Mouse (Mus musculus): ENCODE results near the gene Eml3. TPM values are rescaled to one million over a fixed set of nuclear protein-coding genes. Genes with fewer than 3 reads are reported as not detected.

Eml3 gene
- polyA plus RNA-seq, 1 experiment from 2014 or later = 18.2 TPM

- peak overlapping the region; percentile 96 for H3K9ac ChIP-seq (ENCODE audit: low read depth, low read length)
- peak overlapping the region; percentile 92 for H3K4me3 ChIP-seq (ENCODE audit: low read depth, low read length)
- H3K36me3 ChIP-seq (ENCODE audit: control insufficient read depth, insufficient read depth, low read length) = no peaks in the 10 kb centered on the region
- no peaks in the 10 kb centered on the region for H3K9me3 ChIP-seq (ENCODE audit: control insufficient read depth, low read length)
- H3K4me1 ChIP-seq (ENCODE audit: control insufficient read depth, insufficient read depth, low read length) = peaks cover 56% of the 10 kb centered on the region
- H3K27me3 ChIP-seq (replicated peaks; ENCODE audit: control insufficient read depth, insufficient read depth, low read length) = no peaks in the 10 kb centered on the region
- H3K4me2 ChIP-seq (ENCODE audit: low read depth, low read length) = peak overlapping the region; percentile 81
- ATAC-seq (ENCODE audit: low read depth) (peak; percentile 73), DNase-seq (ENCODE audit: low spot score) (no peak)
- peak overlapping the region; percentile 99 for H3K27ac ChIP-seq (replicated peaks; ENCODE audit: low read depth, low read length)
- 7% methylated on average over 14 of the region's 15 CpGs for WGBS
Observed at GRCm38 (mm10) chr19:8990432-8991102, 61.2 kb downstream of the Eml3 start.

Small RNA genes within 50 kb of the gene (microRNA-seq; reads per million reads assigned to microRNA genes)
- gene Mir5136 (ENCODE audit: borderline number of aligned reads) = not detected

Other genes starting within 250 kb of the Eml3 start
- 100 and 107 TPM in 2 replicates for gene Slc3a2, start 206.2 kb upstream of the Eml3 start, polyA plus RNA-seq (2014; fragmentation: Nextera tagmentation; extraction: Ambion mirVana)
- gene Wdr74, start 193.7 kb upstream of the Eml3 start, polyA plus RNA-seq (2014; fragmentation: Nextera tagmentation; extraction: Ambion mirVana) = 76.6 and 80.1 TPM in 2 replicates
- gene 1700092M07Rik, start 188.8 kb upstream of the Eml3 start, polyA plus RNA-seq (2014; fragmentation: Nextera tagmentation; extraction: Ambion mirVana) = 0.85 and 1.9 TPM in 2 replicates
- gene Stx5a, start 188.1 kb upstream of the Eml3 start, polyA plus RNA-seq (2014; fragmentation: Nextera tagmentation; extraction: Ambion mirVana) = 140 and 142 TPM in 2 replicates
- gene Nxf1, start 172.5 kb upstream of the Eml3 start, polyA plus RNA-seq (2014; fragmentation: Nextera tagmentation; extraction: Ambion mirVana) = 152 and 171 TPM in 2 replicates
- gene Tmem223, start 158.6 kb upstream of the Eml3 start, polyA plus RNA-seq (2014; fragmentation: Nextera tagmentation; extraction: Ambion mirVana) = 173 and 194 TPM in 2 replicates
- gene Tmem179b, start 155.1 kb upstream of the Eml3 start, polyA plus RNA-seq (2014; fragmentation: Nextera tagmentation; extraction: Ambion mirVana) = 74.9 and 90.3 TPM in 2 replicates
- gene Taf6l, start 143.1 kb upstream of the Eml3 start, polyA plus RNA-seq (2014; fragmentation: Nextera tagmentation; extraction: Ambion mirVana) = 16.5 and 18.1 TPM in 2 replicates
- gene Polr2g, start 131.0 kb upstream of the Eml3 start, polyA plus RNA-seq (2014; fragmentation: Nextera tagmentation; extraction: Ambion mirVana) = 151 and 157 TPM in 2 replicates
- 5.2 and 5.5 TPM in 2 replicates for gene Zbtb3, start 127.0 kb upstream of the Eml3 start, polyA plus RNA-seq (2014; fragmentation: Nextera tagmentation; extraction: Ambion mirVana)
- 38.4 and 40.8 TPM in 2 replicates for gene Ttc9c, start 110.2 kb upstream of the Eml3 start, polyA plus RNA-seq (2014; fragmentation: Nextera tagmentation; extraction: Ambion mirVana)
- 7.8 and 9.2 TPM in 2 replicates for gene Hnrnpul2, start 109.5 kb upstream of the Eml3 start, polyA plus RNA-seq (2014; fragmentation: Nextera tagmentation; extraction: Ambion mirVana)
- not detected in 2 replicates for gene AC129217.1, start 99.8 kb upstream of the Eml3 start, polyA plus RNA-seq (2014; fragmentation: Nextera tagmentation; extraction: Ambion mirVana)
- 44.9 and 47.3 TPM in 2 replicates for gene Bscl2, start 92.1 kb upstream of the Eml3 start, polyA plus RNA-seq (2014; fragmentation: Nextera tagmentation; extraction: Ambion mirVana)
- 22.2 and 24.6 TPM in 2 replicates for gene Gng3, start 90.4 kb upstream of the Eml3 start, polyA plus RNA-seq (2014; fragmentation: Nextera tagmentation; extraction: Ambion mirVana)
- gene Lrrn4cl, start 78.8 kb upstream of the Eml3 start, polyA plus RNA-seq (2014; fragmentation: Nextera tagmentation; extraction: Ambion mirVana) = 1.6 and 2.4 TPM in 2 replicates
- gene Ubxn1, start 58.1 kb upstream of the Eml3 start, polyA plus RNA-seq (2014; fragmentation: Nextera tagmentation; extraction: Ambion mirVana) = 144 and 149 TPM in 2 replicates
- 53.8 and 57.5 TPM in 2 replicates for gene Uqcc3, start 48.6 kb upstream of the Eml3 start, polyA plus RNA-seq (2014; fragmentation: Nextera tagmentation; extraction: Ambion mirVana)
- 60.2 and 68.8 TPM in 2 replicates for gene Lbhd1, start 45.8 kb upstream of the Eml3 start, polyA plus RNA-seq (2014; fragmentation: Nextera tagmentation; extraction: Ambion mirVana)
- not detected in 2 replicates for gene Gm49403, start 45.6 kb upstream of the Eml3 start, polyA plus RNA-seq (2014; fragmentation: Nextera tagmentation; extraction: Ambion mirVana)
- gene 1810009A15Rik, start 40.7 kb upstream of the Eml3 start, polyA plus RNA-seq (2014; fragmentation: Nextera tagmentation; extraction: Ambion mirVana) = 77.4 and 86.6 TPM in 2 replicates
- gene Gm49416, start 40.6 kb upstream of the Eml3 start, polyA plus RNA-seq (2014; fragmentation: Nextera tagmentation; extraction: Ambion mirVana) = not detected in 2 replicates
- gene Ints5, start 36.5 kb upstream of the Eml3 start, polyA plus RNA-seq (2014; fragmentation: Nextera tagmentation; extraction: Ambion mirVana) = 34.8 and 35.1 TPM in 2 replicates
- 99.2 and 103 TPM in 2 replicates for gene Ganab, start 31.5 kb upstream of the Eml3 start, polyA plus RNA-seq (2014; fragmentation: Nextera tagmentation; extraction: Ambion mirVana)
- 42.3 and 42.4 TPM in 2 replicates for gene B3gat3, start 9.2 kb upstream of the Eml3 start, polyA plus RNA-seq (2014; fragmentation: Nextera tagmentation; extraction: Ambion mirVana)
- gene Rom1, start 196 bp upstream of the Eml3 start, polyA plus RNA-seq (2014; fragmentation: Nextera tagmentation; extraction: Ambion mirVana) = 2.2 and 2.5 TPM in 2 replicates
- 39.7 and 43.6 TPM in 2 replicates for gene Mta2, start 12.3 kb downstream of the Eml3 start, polyA plus RNA-seq (2014; fragmentation: Nextera tagmentation; extraction: Ambion mirVana)
- 24.7 and 27.8 TPM in 2 replicates for gene Tut1, start 24.3 kb downstream of the Eml3 start, polyA plus RNA-seq (2014; fragmentation: Nextera tagmentation; extraction: Ambion mirVana)
- gene Eef1g, start 37.5 kb downstream of the Eml3 start, polyA plus RNA-seq (2014; fragmentation: Nextera tagmentation; extraction: Ambion mirVana) = 469 and 503 TPM in 2 replicates
- gene Ahnak, start 59.7 kb downstream of the Eml3 start, polyA plus RNA-seq (2014; fragmentation: Nextera tagmentation; extraction: Ambion mirVana) = 44.8 and 57.6 TPM in 2 replicates
- not detected in 2 replicates for gene Scgb1a1, start 158.4 kb downstream of the Eml3 start, polyA plus RNA-seq (2014; fragmentation: Nextera tagmentation; extraction: Ambion mirVana)
- 10.8 and 13.7 TPM in 2 replicates for gene Asrgl1, start 206.1 kb downstream of the Eml3 start, polyA plus RNA-seq (2014; fragmentation: Nextera tagmentation; extraction: Ambion mirVana)

All from embryonic facial prominence, embryonic 14.5 days (tissue).